ENCODE assay signal across 26 mouse cellular contexts in the genomic region with DNA sequence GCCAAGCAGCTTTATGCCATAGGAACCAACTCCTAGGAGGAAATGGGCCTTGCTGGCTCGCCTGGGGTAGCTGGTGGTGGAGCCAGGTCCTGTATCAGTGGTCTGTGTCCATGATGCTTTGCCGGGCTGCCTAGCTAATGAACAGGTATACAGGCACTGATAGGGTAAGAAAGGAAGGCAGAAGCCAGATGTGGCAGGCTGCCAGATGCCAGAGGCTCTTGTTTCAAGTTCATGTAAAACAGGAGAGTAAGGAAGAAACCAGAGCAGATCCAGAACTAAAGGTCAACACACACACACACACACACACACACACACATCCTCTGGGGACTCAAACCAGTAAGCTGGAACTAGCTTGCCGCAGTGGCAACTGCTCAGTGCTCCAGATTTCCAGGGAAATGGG. TPM values are rescaled to one million over a fixed set of nuclear protein-coding genes. Genes with fewer than 3 reads are reported as not detected.
DNase-seq lines count a peak whose midpoint lies in the region; ATAC-seq and TF ChIP-seq lines count a peak whose summit lies in the region.
"Had no signal": no experiment of that assay in that cellular context is flagged by ENCODE, and none has a peak within 500 bp of the region (broad histone marks: within the 10 kb centered on the region; RNA-seq: fewer than 3 reads in every experiment).

No protein-coding gene starts in this region.

- H3K36me3 ChIP-seq in kidney, postnatal 0 days (ENCODE audit: insufficient read depth, low read length): no peaks in the 10 kb centered on the region
- no peaks in the 10 kb centered on the region for H3K36me3 ChIP-seq in limb, embryonic 10.5 days
- H3K36me3 ChIP-seq: forebrain, embryonic 10.5 days; heart, embryonic 13.5 days; limb, embryonic 15.5 days; midbrain, embryonic 12.5 days; neural tube, embryonic 13.5 days had no signal

- no peak overlapping the region for H3K9ac ChIP-seq in kidney, postnatal 0 days (ENCODE audit: low read depth, low read length)
- H3K9ac ChIP-seq: forebrain, postnatal 0 days; heart, embryonic 13.5 days; hindbrain, embryonic 14.5 days; limb, embryonic 15.5 days; midbrain, embryonic 12.5 days; neural tube, embryonic 13.5 days had no signal

- no peak for TF ChIP-seq CTCF in kidney, postnatal 0 days (IDR thresholded peaks at IDR 0.05; ENCODE audit: low read depth)

- no peaks in the 10 kb centered on the region for H3K4me1 ChIP-seq in kidney, postnatal 0 days (replicated peaks; ENCODE audit: insufficient read depth, low read length)
- H3K4me1 ChIP-seq in limb, embryonic 10.5 days: peaks cover 81% of the 10 kb centered on the region

- H3K9me3 ChIP-seq in kidney, postnatal 0 days (replicated peaks; ENCODE audit: low read length): no peaks in the 10 kb centered on the region
- H3K9me3 ChIP-seq in limb, embryonic 10.5 days (replicated peaks): no peaks in the 10 kb centered on the region
- H3K9me3 ChIP-seq: forebrain, embryonic 10.5 days; heart, embryonic 13.5 days; limb, embryonic 15.5 days; midbrain, embryonic 12.5 days; neural tube, embryonic 13.5 days had no signal

- no peaks in the 10 kb centered on the region for H3K27me3 ChIP-seq in kidney, postnatal 0 days (ENCODE audit: insufficient read depth, low read length)
- peaks cover 13% of the 10 kb centered on the region; the same call in 1 of the 2 replicates for H3K27me3 ChIP-seq in limb, embryonic 10.5 days (ENCODE audit: low read depth, poor library complexity, severe bottlenecking)

- peak; percentile 64 for DNase-seq in cerebellum, adult 9-11 months
- no peak for DNase-seq in cerebellum, adult 9-10 months
- DNase-seq in kidney, postnatal 0 days (ENCODE audit: low spot score): peak; percentile 40
- DNase-seq in kidney, postnatal 14 days: no peak
- DNase-seq in adipocyte (ENCODE audit: low spot score): peak; percentile 13
- no peak for DNase-seq in limb, embryonic 10.5 days (ENCODE audit: low spot score)
- DNase-seq in frontal cortex, adult 2 months (ENCODE audit: extremely low spot score in 1 of 2, low spot score in 1 of 2): no peak
- DNase-seq: adrenal gland, adult 2 months; forebrain, postnatal 0 days; heart, postnatal 36 days; right cerebral cortex, postnatal 25 days had no signal

- H3K4me2 ChIP-seq in kidney, postnatal 0 days (ENCODE audit: low read length): no peak overlapping the region
- H3K4me2 ChIP-seq: heart, embryonic 13.5 days; hindbrain, embryonic 14.5 days; midbrain, embryonic 12.5 days; neural tube, embryonic 13.5 days had no signal

- ATAC-seq in kidney, postnatal 0 days (replicated peaks; ENCODE audit: low FRiP score, low read depth): no peak
- no peak for ATAC-seq in monocyte, adult 5-6 weeks (replicated peaks; ENCODE audit: insufficient number of reproducible peaks, low FRiP score, low TSS enrichment, poor library complexity, severe bottlenecking)
- ATAC-seq: lung, postnatal 0 days had no signal

- 38% methylated on average over 3 of the region's 3 CpGs for WGBS in kidney, postnatal 0 days
- 71% methylated on average over 3 of the region's 3 CpGs for WGBS in limb, embryonic 10.5 days

- H3K27ac ChIP-seq in kidney, postnatal 0 days: no peak overlapping the region
- H3K27ac ChIP-seq in limb, embryonic 10.5 days: peak overlapping the region; percentile 68
- H3K27ac ChIP-seq: forebrain, embryonic 10.5 days; heart, embryonic 13.5 days; hindbrain, embryonic 14.5 days; limb, embryonic 15.5 days; midbrain, embryonic 12.5 days had no signal

- H3K4me3 ChIP-seq in kidney, postnatal 0 days (replicated peaks; ENCODE audit: low read depth, low read length): no peak overlapping the region
- H3K4me3 ChIP-seq in limb, embryonic 10.5 days: no peak overlapping the region
- H3K4me3 ChIP-seq: forebrain, embryonic 10.5 days; heart, embryonic 13.5 days; limb, embryonic 15.5 days; midbrain, embryonic 12.5 days; neural tube, embryonic 13.5 days had no signal

RNA-seq across cellular contexts. Expression of a gene that starts 5.1 kb away (rescaled TPM):
- polyA plus RNA-seq in kidney, postnatal 0 days (2015; fragmentation: Nextera tagmentation; extraction: Ambion mirVana): not detected in 2 replicates
- not detected in 2 replicates for polyA plus RNA-seq in limb, embryonic 10.5 days (2016; fragmentation: Nextera tagmentation; extraction: Ambion mirVana)
- polyA plus RNA-seq in frontal cortex, adult 2 months (2012; rRNA removed): not detected in 2 replicates
- not detected in 3 replicates for total RNA-seq in monocyte, adult 5-6 weeks (2017)
- total RNA-seq: adrenal gland, adult 2 months; forebrain, postnatal 0 days; gastrocnemius, adult 8-10 months; heart, adult 18-20 months; heart, postnatal 36 days; layer of hippocampus, postnatal 14 days had no signal
- polyA plus RNA-seq: adrenal gland, adult 2 months; forebrain, embryonic 10.5 days; forebrain, postnatal 0 days; heart, embryonic 13.5 days; hindbrain, embryonic 14.5 days; intestine, embryonic 14.5 days; limb, embryonic 15.5 days; liver, embryonic 16.5 days; lung, postnatal 0 days; midbrain, embryonic 12.5 days; neural tube, embryonic 13.5 days; stomach, embryonic 16.5 days; thymus, postnatal 0 days had no signal

RNA-seq across cellular contexts. Expression of a gene that starts 20.5 kb away (rescaled TPM):
- polyA plus RNA-seq in kidney, postnatal 0 days (2015; fragmentation: Nextera tagmentation; extraction: Ambion mirVana): 114 and 127 TPM in 2 replicates
- polyA plus RNA-seq in limb, embryonic 10.5 days (2016; fragmentation: Nextera tagmentation; extraction: Ambion mirVana): 276 and 312 TPM in 2 replicates
- polyA plus RNA-seq in frontal cortex, adult 2 months (2012; rRNA removed): 37.2 and 40.7 TPM in 2 replicates
- total RNA-seq in monocyte, adult 5-6 weeks (2017): 41.2 to 67.4 TPM (median 61.4 TPM) in 3 replicates

RNA-seq across cellular contexts. Expression of a gene that starts 41.2 kb away (rescaled TPM):
- 140 and 145 TPM in 2 replicates for polyA plus RNA-seq in kidney, postnatal 0 days (2015; fragmentation: Nextera tagmentation; extraction: Ambion mirVana)
- 83.0 and 83.5 TPM in 2 replicates for polyA plus RNA-seq in limb, embryonic 10.5 days (2016; fragmentation: Nextera tagmentation; extraction: Ambion mirVana)
- 81.5 and 83.9 TPM in 2 replicates for polyA plus RNA-seq in frontal cortex, adult 2 months (2012; rRNA removed)
- 102 to 127 TPM (median 106 TPM) in 3 replicates for total RNA-seq in monocyte, adult 5-6 weeks (2017)

Comparison
In these comparisons a context has a peak if more than half of its experiments do, and no peak if none do; other contexts are left out.
1. DNase-seq: peak in cerebellum, adult 9-11 months (single experiment), kidney, postnatal 0 days (single experiment) and adipocyte (single experiment); none in cerebellum, adult 9-10 months (single experiment), kidney, postnatal 14 days (single experiment), limb, embryonic 10.5 days (single experiment) and frontal cortex, adult 2 months (0 of 2).